Mouse (Mus musculus) bone marrow macrophage, adult 2 months (primary cell): ENCODE measurements around the gene Car4.

Source experiments
- CTCF ChIP-seq: IDR thresholded peaks from 2 replicates; pipeline ENCODE4 v1.5.1; 2012; ENCODE audit warnings: low read depth, mild to moderate bottlenecking, low read length, moderate library complexity
- POLR2A ChIP-seq: IDR thresholded peaks from 2 replicates; pipeline ENCODE4 v1.6.1; 2012; ENCODE audit warnings: mild to moderate bottlenecking, low read depth, low read length, borderline replicate concordance

DNA sequence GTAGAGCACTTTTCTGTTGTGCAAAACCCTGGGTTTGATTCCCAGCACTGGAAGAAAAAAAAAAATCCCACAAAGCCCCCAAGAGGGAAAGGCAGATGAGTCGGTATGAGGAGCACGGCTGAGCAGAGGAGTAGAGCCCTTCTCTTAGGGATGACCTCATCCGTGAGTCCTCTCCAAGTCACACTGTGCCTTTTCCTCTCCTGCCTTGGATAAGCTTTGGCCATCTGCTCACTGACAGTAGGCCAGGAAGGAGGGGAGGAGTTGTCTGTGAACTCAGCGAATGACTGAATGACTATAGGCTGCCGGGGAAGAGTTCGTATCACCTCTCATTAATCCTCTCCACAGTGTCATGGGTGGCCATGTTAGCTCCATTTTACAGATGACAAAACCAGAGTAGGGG lies 3.2 kb downstream of the Car4 start:
- TF ChIP-seq POLR2A (no peak), CTCF (no peak)
